Mouse (Mus musculus): ENCODE results near the gene P4ha2.

The P4ha2 gene

DNA sequence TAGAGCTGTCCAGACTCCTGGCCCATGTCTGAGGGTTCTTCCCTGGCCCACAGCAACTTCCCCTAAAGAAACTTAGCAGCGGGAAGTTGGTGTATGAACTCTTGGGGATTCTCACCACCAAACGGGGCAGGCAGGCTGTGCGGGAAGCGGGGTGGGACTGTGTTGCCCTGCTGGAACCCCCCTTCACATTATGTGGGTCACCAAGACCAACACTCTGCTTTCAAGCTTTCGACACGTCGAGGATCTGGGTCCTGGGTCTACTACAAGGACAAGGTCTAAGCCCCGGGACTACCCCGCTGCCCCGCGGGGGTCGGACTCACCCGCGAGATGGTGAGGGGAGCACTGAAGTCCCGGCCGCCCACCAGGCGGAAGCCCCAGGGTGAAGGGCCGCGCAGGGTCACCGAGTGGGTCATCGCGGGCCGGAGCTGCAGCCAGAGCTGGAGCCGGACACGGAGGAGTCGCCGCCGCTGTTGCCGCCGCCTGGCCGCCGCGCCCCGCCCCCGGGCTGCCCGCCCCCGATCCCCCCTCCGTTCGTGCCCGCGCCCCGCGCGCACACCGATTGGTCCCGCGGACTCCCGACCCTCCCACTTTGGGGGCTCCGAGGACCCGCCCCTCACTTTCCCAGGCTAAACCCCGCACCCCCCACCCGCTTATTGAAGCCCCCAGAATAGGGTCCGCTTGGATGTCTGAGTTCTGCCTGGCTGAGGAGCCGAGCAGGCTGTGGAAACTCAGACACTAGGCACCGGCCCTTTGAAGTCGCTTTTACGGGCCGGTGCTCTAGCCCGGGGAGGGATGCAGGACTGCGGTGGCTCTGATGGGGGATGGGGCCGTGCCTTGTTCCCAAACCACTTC, 31.1 kb upstream of the P4ha2 start, which contains the start of gene Pdlim4:
TSS of gene Pdlim4 (minus strand) at position 495 of the 852 bp plus-strand sequence.
- DNase-seq (ENCODE audit: low spot score) = no peak

- no peak for DNase-seq (ENCODE audit: low spot score)
These were observed 28.0 kb upstream of the P4ha2 start for GRCm38 (mm10) chr11:54071726-54072445.

GRCm38 (mm10) chr11:54073291-54073690, 26.6 kb upstream of the P4ha2 start:
- DNase-seq (ENCODE audit: low spot score) = no peak

DNA sequence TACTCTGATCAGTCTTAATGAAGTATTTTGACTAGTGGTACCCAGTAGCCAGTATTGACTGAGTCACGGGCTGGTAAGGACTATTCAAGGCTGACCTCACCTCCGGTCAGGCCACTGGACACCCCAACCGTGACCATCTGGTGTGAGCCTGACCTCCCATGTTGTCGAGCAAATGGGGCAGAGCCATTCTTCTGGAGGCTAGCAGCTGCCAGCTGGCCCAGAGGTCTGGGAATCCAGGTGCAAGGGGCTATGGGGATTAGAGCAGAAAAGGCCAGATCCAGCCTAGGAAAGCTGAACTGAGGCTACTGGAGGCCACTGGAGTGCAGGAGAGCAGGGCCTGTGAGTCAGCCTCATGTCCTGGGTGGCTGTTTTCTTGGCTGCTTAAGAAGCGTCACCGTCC, 24.5 kb upstream of the P4ha2 start:
- no peak for DNase-seq (ENCODE audit: low spot score)

DNA sequence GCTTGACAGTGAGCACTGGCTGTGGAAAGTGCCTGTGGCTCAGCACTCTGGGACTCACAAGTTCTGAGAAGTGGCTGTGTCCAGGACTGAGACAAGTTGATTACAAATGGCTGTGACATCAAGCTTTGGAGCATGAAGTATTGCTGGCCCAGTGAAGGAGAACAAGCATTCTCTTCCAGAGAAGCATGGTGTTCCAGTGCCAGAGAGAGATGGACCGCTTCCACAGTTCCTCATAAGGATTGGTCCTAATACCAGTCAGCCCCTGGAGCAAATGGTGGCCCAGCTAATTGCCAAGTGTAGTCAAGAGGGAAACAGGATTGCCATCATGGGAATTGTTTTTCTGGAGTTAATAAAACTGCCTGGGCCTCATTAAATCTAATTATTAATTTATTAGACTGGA, 23.8 kb upstream of the P4ha2 start:
- DNase-seq (ENCODE audit: low spot score) = no peak

DNA sequence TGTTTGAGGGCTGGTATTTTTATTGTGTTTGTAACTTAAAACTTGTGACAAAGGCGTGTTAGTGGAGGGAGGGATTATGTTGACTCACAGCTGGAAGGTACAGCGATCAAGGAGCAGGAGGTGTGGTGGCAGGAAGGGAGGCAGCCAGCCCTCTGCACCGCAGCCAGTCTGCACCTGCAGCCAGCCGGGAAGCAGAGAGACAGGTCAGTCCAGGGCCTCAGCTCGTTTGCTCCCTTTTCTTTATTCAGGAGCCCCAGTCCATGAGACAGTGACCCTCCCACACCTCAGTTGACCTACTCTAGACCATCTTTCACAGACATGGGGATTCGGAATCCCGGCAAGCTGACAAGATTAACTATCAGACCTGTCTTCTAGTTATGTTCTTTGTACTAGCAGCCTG, 19.5 kb upstream of the P4ha2 start:
- DNase-seq (ENCODE audit: low spot score) = no peak

DNA sequence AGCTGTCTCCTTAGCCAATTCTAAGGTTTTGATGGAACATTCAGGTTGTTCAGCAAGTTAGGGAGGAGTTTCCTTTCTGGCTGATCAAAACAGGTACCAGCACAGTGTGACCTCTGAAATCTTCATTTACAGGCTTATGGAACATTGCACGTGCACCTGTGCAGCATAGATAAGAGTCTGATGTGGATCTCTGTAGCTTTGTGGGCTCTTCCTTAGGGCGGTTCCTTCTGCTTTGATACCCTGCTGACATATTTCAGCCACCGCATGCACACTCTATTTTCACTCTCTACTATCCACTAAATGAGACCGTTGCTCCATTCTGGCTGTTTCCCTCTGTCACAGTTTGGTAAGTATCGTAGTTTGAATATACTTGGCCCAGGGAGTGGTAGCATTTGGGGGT, 17.2 kb upstream of the P4ha2 start:
- no peak for DNase-seq (ENCODE audit: low spot score)

- no peak for DNase-seq (ENCODE audit: low spot score)
These were observed 14.9 kb upstream of the P4ha2 start for GRCm38 (mm10) chr11:54084976-54085375.

DNA sequence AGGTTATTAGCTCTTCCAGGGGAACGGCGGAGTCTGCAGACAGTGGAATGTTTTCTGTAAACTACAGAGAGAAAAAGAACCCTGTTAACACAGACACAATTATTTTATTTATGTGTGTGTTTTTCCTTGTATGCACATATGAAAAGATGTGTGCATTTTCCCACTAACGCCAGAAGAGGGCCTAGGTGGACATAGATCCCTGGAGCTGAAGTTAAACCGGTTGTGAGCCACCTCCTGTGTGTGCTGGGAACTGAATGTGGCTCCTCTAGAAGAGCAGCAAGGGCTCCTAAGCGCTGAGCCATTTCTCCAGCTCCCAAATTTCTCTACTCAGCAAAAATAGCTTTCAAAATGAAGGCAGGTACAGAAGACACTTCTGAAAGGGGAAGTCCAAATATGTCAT, 14.1 kb upstream of the P4ha2 start:
- no peak for DNase-seq (ENCODE audit: low spot score)

DNA sequence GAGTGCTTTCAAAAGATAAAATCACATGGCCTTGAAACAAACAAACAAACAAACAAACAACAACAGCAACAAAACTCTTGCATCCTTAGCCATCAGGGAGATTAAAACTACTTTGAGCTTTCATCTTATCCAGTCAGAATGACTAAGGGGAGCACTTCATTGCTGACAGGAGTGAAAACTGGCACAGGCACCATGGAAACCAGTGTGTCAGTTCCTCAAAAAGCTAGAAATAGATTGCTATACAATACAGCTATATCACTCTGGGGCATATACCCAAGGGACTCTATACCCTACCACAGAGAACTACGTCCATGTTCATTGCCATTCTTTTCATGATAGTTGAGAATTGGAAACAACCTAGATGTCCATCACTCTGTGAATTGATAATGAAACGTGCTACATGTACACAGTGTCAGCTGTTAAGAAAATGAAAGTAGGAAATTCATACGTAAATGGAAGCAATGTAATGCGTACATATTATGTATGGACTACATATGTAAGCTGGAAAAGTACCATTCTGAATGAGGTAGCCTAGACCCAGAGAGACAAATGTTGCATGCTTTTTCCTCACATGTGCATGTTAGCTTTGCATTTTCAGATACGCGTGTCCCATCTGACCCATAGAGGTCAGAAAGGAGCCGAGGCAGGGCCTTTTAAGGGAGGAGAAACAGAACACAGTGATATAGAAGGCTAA, 11.5 kb upstream of the P4ha2 start:
- no peak for DNase-seq (ENCODE audit: low spot score)

GRCm38 (mm10) chr11:54088947-54089317, 11.0 kb upstream of the P4ha2 start:
- peak; percentile 67 for DNase-seq (ENCODE audit: low spot score)

DNA sequence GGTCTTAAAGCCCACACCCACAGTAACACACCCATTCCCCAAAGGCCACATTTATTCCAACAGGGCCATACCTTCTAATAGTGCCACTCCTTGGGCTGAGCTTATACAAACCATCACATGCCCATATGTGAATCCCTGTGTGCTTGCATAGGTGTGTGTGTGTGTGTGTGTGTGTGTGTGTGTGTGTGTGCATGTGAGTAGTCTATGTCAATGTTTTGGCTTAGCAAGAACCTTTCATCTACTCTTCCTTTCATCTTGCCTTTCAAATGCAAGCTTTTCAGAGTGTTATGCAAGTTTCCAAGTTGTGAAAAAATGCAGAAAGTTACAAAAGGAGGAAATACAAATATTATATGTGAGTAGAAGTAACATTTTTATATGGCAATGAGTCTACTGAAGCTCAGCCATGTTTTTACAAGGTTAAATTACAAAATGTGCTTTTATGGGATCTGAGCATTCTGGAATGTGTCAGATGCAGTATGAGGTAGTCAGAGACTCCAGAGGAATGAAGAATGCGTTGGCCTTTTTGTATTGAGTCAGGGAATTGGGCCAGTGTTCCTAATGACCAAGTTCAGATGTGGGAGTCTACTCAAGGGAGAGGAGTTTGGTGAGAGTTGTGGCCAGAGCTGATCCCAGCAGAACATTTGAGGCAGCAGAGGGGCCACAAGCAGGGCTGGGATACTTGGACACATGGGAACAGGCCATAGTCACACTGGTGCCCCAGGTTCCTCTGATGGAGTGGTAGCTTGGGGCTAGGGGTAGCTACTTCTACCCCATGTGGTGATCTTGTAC, 9.6 kb upstream of the P4ha2 start:
- DNase-seq (ENCODE audit: low spot score) = no peak

DNA sequence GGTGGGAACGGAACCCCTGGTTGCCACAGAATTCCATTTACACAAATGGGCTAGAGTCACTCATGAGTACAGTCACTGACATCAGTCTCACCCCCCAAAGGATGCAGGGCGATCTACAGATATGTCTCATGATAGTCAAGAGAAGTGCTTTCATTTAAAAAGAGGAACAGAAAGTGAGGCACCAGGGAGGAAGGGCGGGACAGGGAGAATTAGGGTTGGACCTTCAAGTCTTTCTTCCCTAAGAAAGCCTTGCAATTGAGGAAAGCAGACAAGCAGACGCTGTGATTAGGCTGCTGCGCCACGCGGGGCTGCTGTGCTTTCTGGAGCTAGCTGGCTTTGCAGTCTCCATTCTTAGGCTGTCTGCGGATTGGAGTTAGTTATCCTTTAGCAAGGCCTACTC, 8.2 kb upstream of the P4ha2 start:
- DNase-seq (ENCODE audit: low spot score) = peak; percentile 23

DNA sequence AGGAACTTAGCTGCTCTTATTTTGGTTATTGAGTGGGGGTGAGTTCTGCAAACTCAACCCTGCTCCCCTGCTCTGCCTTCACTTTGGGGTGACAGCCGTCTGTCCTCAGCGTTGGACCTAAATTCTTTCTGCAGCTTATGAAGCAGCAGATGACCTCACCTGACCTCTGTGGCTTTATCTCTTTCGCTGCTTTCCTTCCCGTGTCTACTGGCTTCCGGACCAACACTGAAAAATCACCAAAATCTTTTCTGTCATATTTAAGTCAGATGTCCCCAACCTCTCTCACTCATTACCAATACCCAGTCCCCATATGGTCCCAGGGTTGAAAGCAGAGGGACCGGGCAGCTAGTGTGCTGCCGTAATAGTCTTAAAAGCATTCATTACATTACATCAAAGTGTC, 7.7 kb upstream of the P4ha2 start:
- no peak for DNase-seq (ENCODE audit: low spot score)

DNA sequence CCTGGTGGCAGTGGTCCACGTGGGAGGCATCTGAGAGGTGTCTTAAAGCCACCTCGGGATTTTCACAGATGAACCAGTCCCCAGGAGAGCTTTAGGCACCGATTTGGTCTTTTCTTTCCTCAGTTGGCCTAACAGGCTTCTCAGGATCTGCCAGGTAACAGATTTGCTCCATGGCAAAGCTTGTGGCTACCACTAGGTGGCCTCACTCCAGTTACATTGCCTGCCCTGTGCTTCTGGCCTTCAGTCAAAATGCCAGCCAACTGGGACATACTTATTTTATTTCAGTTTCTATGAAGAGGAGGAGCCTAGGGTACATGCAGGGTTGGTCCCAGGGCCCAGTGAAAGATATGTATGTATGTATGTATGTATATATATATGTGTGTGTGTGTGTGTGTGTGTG, 6.9 kb upstream of the P4ha2 start:
- DNase-seq (ENCODE audit: low spot score) = no peak

DNA sequence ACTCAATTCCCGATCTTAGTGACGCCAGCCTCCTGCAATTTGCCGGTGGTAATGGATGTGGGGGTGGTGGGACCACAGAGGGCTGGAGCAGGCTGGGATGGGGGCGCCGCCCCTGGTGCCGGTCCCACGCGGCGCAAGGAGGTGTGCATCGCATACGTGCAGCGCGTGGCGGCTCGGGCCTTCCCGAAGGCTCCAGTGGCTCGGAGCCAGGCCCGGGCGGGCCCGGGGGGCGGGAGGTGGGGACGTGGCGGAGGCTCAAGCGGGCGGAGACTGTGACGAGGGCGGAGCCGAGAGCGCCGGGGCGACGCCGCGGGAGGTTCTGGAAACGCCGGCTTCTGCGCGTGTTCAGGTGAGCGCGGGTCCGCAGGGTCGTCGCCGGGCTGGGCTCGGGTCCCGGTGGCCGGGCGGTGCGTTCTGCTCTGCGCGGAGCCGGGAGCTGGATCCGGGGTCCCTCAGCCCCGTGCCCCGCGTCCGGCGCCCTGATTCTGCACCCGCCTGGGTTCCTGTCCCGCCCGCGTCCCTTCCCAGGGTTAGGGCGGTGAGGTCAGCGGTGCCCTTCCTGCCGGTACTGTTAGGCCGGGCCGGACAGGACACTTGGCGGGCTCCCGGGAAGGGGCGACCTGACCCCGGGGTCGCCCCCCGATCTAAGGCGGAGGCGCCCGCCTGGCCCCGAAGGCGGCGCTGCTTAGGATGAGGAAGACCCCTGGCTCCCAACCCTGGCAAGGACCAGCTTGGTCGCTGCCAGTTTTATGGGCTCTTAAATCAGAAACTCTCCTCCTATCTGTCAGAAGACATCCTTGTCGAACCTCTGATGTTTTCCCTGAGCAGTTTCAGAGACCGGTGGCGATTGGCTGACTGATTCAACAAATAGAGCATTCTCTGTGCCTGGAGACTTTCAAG, 1.0 kb downstream of the P4ha2 start:
- peak; percentile 19 for DNase-seq (ENCODE audit: low spot score)

GRCm38 (mm10) chr11:54101701-54102100, 1.8 kb downstream of the P4ha2 start:
- no peak for DNase-seq (ENCODE audit: low spot score)

DNA sequence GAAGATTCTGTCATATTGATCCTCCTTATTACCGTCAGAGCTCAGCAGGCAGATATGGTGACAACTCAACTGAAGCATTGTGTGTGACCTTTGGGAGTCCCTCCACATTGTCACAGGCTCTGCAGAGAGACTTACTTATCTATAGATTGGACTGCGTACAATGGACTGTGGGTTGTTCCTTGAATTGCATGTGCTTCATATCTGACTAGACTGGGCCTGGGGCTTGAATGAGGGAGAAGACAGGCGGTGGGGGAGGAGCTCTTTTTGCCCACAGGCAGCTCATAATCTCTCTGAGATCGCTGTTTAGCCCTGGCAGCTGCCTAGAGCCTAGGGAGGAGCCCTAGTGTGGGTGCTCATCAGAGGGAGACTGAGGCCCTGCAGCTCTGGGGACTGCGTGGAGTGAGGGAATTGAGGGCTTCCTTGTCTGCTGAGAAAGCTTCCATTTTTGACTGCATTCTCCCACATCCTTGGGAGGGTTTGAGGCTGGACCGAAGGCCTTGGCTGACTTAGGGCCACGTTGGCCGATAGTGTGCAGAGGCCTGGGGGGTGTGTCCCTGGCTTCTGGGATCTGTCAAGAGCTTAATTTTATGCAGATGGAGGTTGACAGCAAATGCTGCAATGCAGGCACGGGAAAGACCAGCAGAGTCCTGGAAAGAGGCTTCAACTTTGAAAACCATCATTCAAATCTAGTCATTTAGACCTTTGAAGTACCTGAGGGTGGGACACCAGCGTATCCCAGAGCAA, 3.0 kb downstream of the P4ha2 start:
- DNase-seq (ENCODE audit: low spot score) = no peak

DNA sequence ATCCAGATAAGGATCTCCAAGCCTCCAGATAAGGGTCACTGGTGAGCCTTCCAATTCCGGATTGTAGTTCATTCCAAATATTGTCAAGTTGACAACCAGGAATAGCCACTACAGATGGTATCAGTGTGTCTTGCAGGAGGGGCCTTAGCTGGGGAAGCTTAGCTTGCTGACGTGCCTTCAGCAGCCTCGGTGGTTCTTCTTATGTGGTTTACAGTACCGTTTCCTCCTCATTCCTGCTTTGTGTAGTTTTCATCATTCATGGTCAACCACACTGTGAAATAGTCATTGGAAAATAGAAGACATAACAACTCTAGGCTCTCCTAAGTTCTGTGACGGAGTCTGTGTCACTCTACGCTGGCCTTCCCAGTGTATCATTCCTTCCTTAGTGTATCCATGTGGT, 5.1 kb downstream of the P4ha2 start:
- no peak for DNase-seq (ENCODE audit: low spot score)

GRCm38 (mm10) chr11:54106676-54107075, 6.8 kb downstream of the P4ha2 start:
- no peak for DNase-seq (ENCODE audit: low spot score)
